Mouse (Mus musculus) CH12.LX (cell line): ENCODE measurements around the gene Stac. TPM values are rescaled to one million over a fixed set of nuclear protein-coding genes. Genes with fewer than 3 reads are reported as not detected.

Source experiments
- DNase-seq: peaks from one replicate; pipeline ENCODE4 v3.0.0-alpha.2; 2013; ENCODE audit errors: extremely low read depth
- H3K27ac ChIP-seq: 2 replicates; pipeline ENCODE4 v1.5.1; 2012; ENCODE audit warnings: low read depth, mild to moderate bottlenecking, control low read depth, moderate library complexity; ENCODE audit not compliant: insufficient read depth
- H3K27me3 ChIP-seq: replicated peaks from 2 replicates; pipeline ENCODE3; 2012; ENCODE audit warnings: inconsistent platforms
- H3K36me3 ChIP-seq, 2 experiments: replicated peaks in 1 of 2; 2 replicates each; pipeline versions ENCODE3 to v1.6.1; 2012; ENCODE audit warnings: inconsistent platforms in 1 of 2, low read length in 1 of 2, mild to moderate bottlenecking in 1 of 2, mixed read lengths in 1 of 2, moderate library complexity in 1 of 2; ENCODE audit not compliant: control insufficient read depth in 1 of 2, insufficient read depth in 1 of 2
- H3K4me1 ChIP-seq, 2 experiments: 2 replicates each; pipeline ENCODE4 v1.6.1; 2012; ENCODE audit warnings: inconsistent platforms in 1 of 2, moderate library complexity in 1 of 2; ENCODE audit not compliant: insufficient read depth in 2 of 2, control insufficient read depth in 1 of 2
- H3K4me2 ChIP-seq: 2 replicates; pipeline ENCODE4 v1.6.1; 2012; ENCODE audit warnings: low read depth, mild to moderate bottlenecking, control low read depth; ENCODE audit not compliant: poor library complexity, insufficient read depth, severe bottlenecking
- H3K4me3 ChIP-seq, 3 experiments: fragments of 150-350 bp in 1 of 3; sonication (generic) in 1 of 3; replicated peaks in 1 of 3; 2 replicates each; pipeline versions ENCODE3 to v1.5.1; 2011 to 2012; ENCODE audit warnings: low read depth in 2 of 3, low read length in 2 of 3, mild to moderate bottlenecking in 2 of 3, moderate library complexity in 2 of 3, control low read depth in 1 of 3, improper control_type of control experiment in 1 of 3, inconsistent platforms in 1 of 3, mixed read lengths in 1 of 3; ENCODE audit not compliant: poor library complexity in 1 of 3
- H3K79me2 ChIP-seq: replicated peaks from 2 replicates; pipeline ENCODE4 v1.6.1; 2012; ENCODE audit warnings: mild to moderate bottlenecking, moderate library complexity; ENCODE audit not compliant: control insufficient read depth, poor library complexity, insufficient read depth, severe bottlenecking; ENCODE audit errors: extremely low read depth
- H3K9ac ChIP-seq: 2 replicates; pipeline ENCODE4 v1.6.1; 2012; ENCODE audit warnings: low read depth, mild to moderate bottlenecking, control low read depth, moderate library complexity; ENCODE audit not compliant: insufficient read depth
- H3K9me3 ChIP-seq: replicated peaks from 2 replicates; pipeline ENCODE3; 2012; ENCODE audit warnings: low read length, inconsistent platforms, mixed read lengths
- E2F4 ChIP-seq: IDR thresholded peaks from 2 replicates; pipeline ENCODE4 v1.6.1; 2011; ENCODE audit warnings: low read depth, low read length, improper control_type of control experiment; ENCODE audit not compliant: insufficient replicate concordance
- EP300 ChIP-seq: IDR thresholded peaks from 2 replicates; pipeline ENCODE4 v1.6.1; 2011; ENCODE audit warnings: low read length, improper control_type of control experiment
- HCFC1 ChIP-seq: IDR thresholded peaks from 2 replicates; pipeline ENCODE4 v1.6.1; 2012; ENCODE audit warnings: low read depth, mild to moderate bottlenecking, inconsistent platforms, low read length, improper control_type of control experiment
- IRF4 ChIP-seq: IDR thresholded peaks from 2 replicates; pipeline ENCODE4 v1.6.1; 2014; ENCODE audit warnings: low read depth, mild to moderate bottlenecking, inconsistent platforms, low read length, improper control_type of control experiment
- JUN ChIP-seq: IDR thresholded peaks from 2 replicates; pipeline ENCODE4 v1.6.1; 2011; ENCODE audit warnings: low read depth, mild to moderate bottlenecking, low read length, improper control_type of control experiment, moderate library complexity; ENCODE audit not compliant: insufficient read depth
- KAT2A ChIP-seq: IDR thresholded peaks from 2 replicates; pipeline ENCODE4 v1.6.1; 2012; ENCODE audit warnings: low read length, improper control_type of control experiment, inconsistent platforms; ENCODE audit not compliant: insufficient replicate concordance
- MAFK ChIP-seq: IDR thresholded peaks from 2 replicates; pipeline ENCODE4 v1.6.1; 2011; ENCODE audit warnings: low read length, improper control_type of control experiment; ENCODE audit not compliant: insufficient replicate concordance
- MAX ChIP-seq: IDR thresholded peaks from 2 replicates; pipeline ENCODE4 v1.6.1; 2011; ENCODE audit warnings: low read length, improper control_type of control experiment
- MXI1 ChIP-seq: IDR thresholded peaks from 2 replicates; pipeline ENCODE4 v1.6.1; 2011; ENCODE audit warnings: mild to moderate bottlenecking, low read depth, low read length, improper control_type of control experiment
- NELFE ChIP-seq: IDR thresholded peaks from 2 replicates; pipeline ENCODE4 v1.6.1; 2011; ENCODE audit warnings: low read depth, low read length, improper control_type of control experiment
- PAX5 ChIP-seq: IDR thresholded peaks from 2 replicates; pipeline ENCODE4 v1.6.1; 2012; ENCODE audit warnings: low read length, inconsistent platforms, mixed read lengths
- POLR2A ChIP-seq: IDR thresholded peaks from 2 replicates; pipeline ENCODE4 v1.6.1; 2011; ENCODE audit warnings: low read depth, mild to moderate bottlenecking, improper control_type of control experiment, low read length
- RAD21 ChIP-seq: IDR thresholded peaks from 2 replicates; pipeline ENCODE4 v1.6.1; 2011; ENCODE audit warnings: low read depth, mild to moderate bottlenecking, low read length, improper control_type of control experiment, moderate library complexity
- TBP ChIP-seq: conservative IDR thresholded peaks from 2 replicates; pipeline ENCODE4 v1.6.1; 2011; ENCODE audit warnings: low read depth, low read length, improper control_type of control experiment
- USF2 ChIP-seq: conservative IDR thresholded peaks from 2 replicates; pipeline ENCODE4 v1.6.1; 2011; ENCODE audit warnings: low read depth, low read length, improper control_type of control experiment
- ZC3H11A ChIP-seq: IDR thresholded peaks from 2 replicates; pipeline ENCODE4 v1.6.1; 2012; ENCODE audit warnings: low read depth, mild to moderate bottlenecking, inconsistent platforms, low read length, improper control_type of control experiment
- ZMIZ1 ChIP-seq: IDR thresholded peaks from 2 replicates; pipeline ENCODE4 v1.6.1; 2012; ENCODE audit warnings: low read depth, mild to moderate bottlenecking, inconsistent platforms, low read length, improper control_type of control experiment
- dilution Hi-C: fragments of 300-500 bp; cut with MboI; formaldehyde crosslinking; loops from 2 replicates; pipeline ENCODE4 v1.14.3; 2020; ENCODE audit warnings: low sequenced_read_pairs; ENCODE audit not compliant: extremely low pct_unique_long_range_greater_than_20kb, extremely low pct_ligation_motif_present
- in situ Hi-C: fragments of 300-500 bp; cut with MboI; formaldehyde crosslinking; loops from 3 replicates; pipeline ENCODE4 v1.14.3; 2019; ENCODE audit warnings: low sequenced_read_pairs, low pct_ligation_motif_present, low pct_unique_long_range_greater_than_20kb, mixed read lengths
- polyA plus RNA-seq: library from polyadenylated mRNA; unstranded; fragments of >175 nt; gene quantifications from 2 replicates; pipeline ENCODE4 v1.2.1, GENCODE M21; 2012; ENCODE audit warnings: low read depth; ENCODE audit not compliant: insufficient read length
- total RNA-seq, 2 experiments: library from RNA; depleted of rRNA; stranded (reverse); fragments of 300-350 nt in 1 of 2; fragments of >200 nt in 1 of 2; gene quantifications; 2 replicates each; pipeline ENCODE4 v1.2.3; 2012 to 2014

Gene Stac
- total and polyA plus RNA-seq, 3 experiments = not detected

GRCm38 (mm10) chr9:111571619-111572018 lies 118.5 kb downstream of the Stac start:
- H3K27ac ChIP-seq = no peak overlapping the region
- H3K27me3 ChIP-seq = peaks cover 6% of the 10 kb centered on the region
- DNase-seq = peak; percentile 23
- peaks cover 18% of the 10 kb centered on the region for H3K9me3 ChIP-seq
- no peak for TF ChIP-seq USF2
- no peak for TF ChIP-seq MXI1
- TF ChIP-seq MAX = no peak
- TF ChIP-seq NELFE = no peak
- no peak for TF ChIP-seq MAFK
- no peak for TF ChIP-seq JUN
- no peak for TF ChIP-seq HCFC1
- no peak; the same call in 1 of the 2 replicates for TF ChIP-seq RAD21
- TF ChIP-seq ZC3H11A = no peak
- no peak for TF ChIP-seq IRF4
- no peak for TF ChIP-seq E2F4
- no peak for TF ChIP-seq TBP
- in situ Hi-C loops = no loop called here
- H3K4me2 ChIP-seq = no peak overlapping the region
- no peak overlapping the region for H3K9ac ChIP-seq
- dilution Hi-C loops = no loop called here
- H3K79me2 ChIP-seq = no peaks in the 10 kb centered on the region
- no peaks in the 10 kb centered on the region for H3K36me3 ChIP-seq
- no peak overlapping the region for H3K4me3 ChIP-seq
- no peaks in the 10 kb centered on the region for H3K4me1 ChIP-seq

- dilution Hi-C loops = no loop called here
- no peak for DNase-seq
- Histone ChIP-seq H3K4me1 (peaks cover 0 to 8% of the 10 kb centered on the region in 2 experiments; a peak in 2 of 4 replicates), H3K36me3 (no peaks in the 10 kb centered on the region), H3K9ac (no peak overlapping the region), H3K4me2 (no peak overlapping the region), H3K79me2 (no peaks in the 10 kb centered on the region), H3K27me3 (peaks cover 5% of the 10 kb centered on the region), H3K27ac (no peak overlapping the region), H3K4me3 (no peak overlapping the region), H3K9me3 (peaks cover 21% of the 10 kb centered on the region)
- no peak for TF ChIP-seq KAT2A
- in situ Hi-C loops = no loop called here
Observed at GRCm38 (mm10) chr9:111564176-111564575, 126.0 kb downstream of the Stac start.

DNA sequence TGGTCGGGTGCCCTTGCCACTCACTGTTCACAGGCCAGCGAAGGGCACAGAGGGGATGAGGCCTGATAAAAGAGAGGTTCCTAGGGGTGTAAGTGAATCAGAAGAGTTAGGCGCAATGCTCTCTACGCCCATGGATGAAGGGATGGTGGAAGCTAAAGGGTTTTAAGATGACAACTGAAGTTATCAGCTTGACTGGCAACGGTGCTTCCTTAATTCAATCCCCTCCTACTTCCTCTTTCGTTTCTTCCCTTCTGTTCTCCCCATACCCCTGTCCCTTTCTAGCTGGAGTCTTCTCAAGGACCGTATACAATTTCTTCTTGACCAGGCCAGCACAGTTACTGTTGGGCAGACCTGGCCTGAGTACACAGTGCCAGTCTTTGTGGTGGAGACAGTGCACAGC lies 126.9 kb downstream of the Stac start:
- Histone ChIP-seq H3K36me3 (no peaks in the 10 kb centered on the region), H3K4me1 (peaks cover 0 to 8% of the 10 kb centered on the region in 2 experiments; a peak in 2 of 4 replicates), H3K4me3 (no peak overlapping the region), H3K9ac (no peak overlapping the region), H3K4me2 (no peak overlapping the region), H3K27ac (no peak overlapping the region), H3K27me3 (peaks cover 7% of the 10 kb centered on the region), H3K79me2 (no peaks in the 10 kb centered on the region), H3K9me3 (peaks cover 18% of the 10 kb centered on the region)
- in situ Hi-C loops = no loop called here
- no peak for TF ChIP-seq USF2
- no peak for TF ChIP-seq MAX
- no peak for TF ChIP-seq ZMIZ1
- no peak for TF ChIP-seq POLR2A
- TF ChIP-seq EP300 = no peak
- no peak for TF ChIP-seq PAX5
- DNase-seq = no peak
- dilution Hi-C loops = no loop called here
